Mouse (Mus musculus): Measurements from ENCODE around the gene Pcna.

DNA sequence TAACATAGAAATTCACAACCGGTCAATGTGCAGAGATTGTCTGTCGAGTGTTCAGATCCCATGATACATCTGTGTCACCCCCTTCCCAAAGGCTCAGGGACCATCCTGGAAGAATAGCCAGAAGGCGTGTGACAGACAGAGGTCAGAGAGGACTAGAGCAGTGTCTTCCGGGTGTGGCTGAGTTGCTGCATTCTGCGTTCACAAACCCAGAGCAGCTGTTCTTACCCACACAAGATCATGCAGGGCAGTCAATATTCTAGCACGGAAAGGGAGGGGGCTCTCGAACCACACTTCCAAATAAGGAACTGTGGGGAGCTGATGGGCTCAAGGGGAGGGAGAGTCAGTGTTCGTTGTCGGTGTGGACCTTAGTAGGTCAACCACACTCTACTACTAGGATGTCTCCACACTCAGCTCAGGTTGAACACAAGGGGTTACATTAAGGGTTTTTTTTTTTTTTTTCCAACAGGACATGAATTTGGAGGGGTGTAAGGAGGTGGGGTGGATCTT is 42.3 kb downstream of the Pcna start:
- TF ChIP-seq CTCF (IDR thresholded peaks at IDR 0.05) = no peak
- TF ChIP-seq POLR2A (IDR thresholded peaks at IDR 0.05; ENCODE audit: insufficient read depth, low read depth, low read length) = no peak
- TF ChIP-seq EP300 (IDR thresholded peaks at IDR 0.05; ENCODE audit: insufficient read depth, low read depth, low read length) = no peak
